Mouse (Mus musculus) cerebellum, adult 9-10 months (tissue): ENCODE results near the gene Fubp3.
A peak's percentile ranks its signal among the peaks of the same experiment; 100 is the strongest.
"Not testable (repeated sequence)": the region's sequence is repeated elsewhere in the genome, so short reads cannot be mapped to it uniquely, and the experiment has no call there.

Experiments used
- DNase-seq: peaks from one replicate; pipeline ENCODE4 v3.0.0; 2022

Fubp3 gene

GRCm38 (mm10) chr2:31572051-31572914 is at the start of gene Fubp3:
Fubp3 (plus strand) TSS chr2:31572651.
- peak; percentile 85 for DNase-seq

GRCm38 (mm10) chr2:31524641-31525040 is 47.8 kb upstream of the Fubp3 start:
- no peak for DNase-seq

- DNase-seq: no peak
Observed at GRCm38 (mm10) chr2:31525778-31526177, 46.7 kb upstream of the Fubp3 start.

- DNase-seq: no peak
Observed at GRCm38 (mm10) chr2:31530201-31530600, 42.2 kb upstream of the Fubp3 start.

GRCm38 (mm10) chr2:31537054-31537453 is 35.4 kb upstream of the Fubp3 start:
- DNase-seq: no peak

GRCm38 (mm10) chr2:31538745-31539144 is 33.7 kb upstream of the Fubp3 start:
- DNase-seq: no peak

- no peak for DNase-seq
Observed at GRCm38 (mm10) chr2:31541581-31541980, 30.9 kb upstream of the Fubp3 start.

GRCm38 (mm10) chr2:31547726-31548125 is 24.7 kb upstream of the Fubp3 start:
- DNase-seq: no peak

- DNase-seq: no peak
Observed at GRCm38 (mm10) chr2:31550503-31550902, 21.9 kb upstream of the Fubp3 start.

- not testable (repeated sequence) for DNase-seq
Observed at GRCm38 (mm10) chr2:31551351-31551750, 21.1 kb upstream of the Fubp3 start.

- no peak for DNase-seq
Observed at GRCm38 (mm10) chr2:31551971-31552370, 20.5 kb upstream of the Fubp3 start.

GRCm38 (mm10) chr2:31554619-31555018 is 17.8 kb upstream of the Fubp3 start:
- no peak for DNase-seq

- DNase-seq: peak; percentile 24
Observed at GRCm38 (mm10) chr2:31572915-31573635, 624 bp downstream of the Fubp3 start.

- DNase-seq: no peak
Observed at GRCm38 (mm10) chr2:31581617-31582016, 9.2 kb downstream of the Fubp3 start.

- DNase-seq: no peak
Observed at GRCm38 (mm10) chr2:31591799-31592484, 19.5 kb downstream of the Fubp3 start.

GRCm38 (mm10) chr2:31607555-31607954 is 35.1 kb downstream of the Fubp3 start:
- no peak for DNase-seq

GRCm38 (mm10) chr2:31609859-31610261 is 37.4 kb downstream of the Fubp3 start:
- peak; percentile 12 for DNase-seq

- DNase-seq: no peak
Observed at GRCm38 (mm10) chr2:31610922-31611321, 38.5 kb downstream of the Fubp3 start.

GRCm38 (mm10) chr2:31611400-31611799 is 38.9 kb downstream of the Fubp3 start:
- DNase-seq: no peak

- no peak for DNase-seq
Observed at GRCm38 (mm10) chr2:31612627-31613026, 40.2 kb downstream of the Fubp3 start.

GRCm38 (mm10) chr2:31613781-31614180 is 41.3 kb downstream of the Fubp3 start:
- no peak for DNase-seq

- DNase-seq: peak; percentile 10
Observed at GRCm38 (mm10) chr2:31618484-31619161, 46.2 kb downstream of the Fubp3 start.

- no peak for DNase-seq
Observed at GRCm38 (mm10) chr2:31619208-31619607, 46.8 kb downstream of the Fubp3 start.
